Mouse (Mus musculus): ENCODE measurements around the gene Slc18a2. TPM values are rescaled to one million over a fixed set of nuclear protein-coding genes. Genes with fewer than 3 reads are reported as not detected.

Slc18a2 gene
- polyA plus RNA-seq, 1 experiment: not detected

GRCm38 (mm10) chr19:59261604-59262003 lies 908 bp downstream of the Slc18a2 start:
- no peak for TF ChIP-seq GATA1 (IDR thresholded peaks at IDR 0.05; ENCODE audit: low read length)

- no peak for TF ChIP-seq GATA1 (IDR thresholded peaks at IDR 0.05; ENCODE audit: low read length)
Measured at GRCm38 (mm10) chr19:59263171-59263570, 2.5 kb downstream of the Slc18a2 start.

- TF ChIP-seq GATA1 (IDR thresholded peaks at IDR 0.05; ENCODE audit: low read length): no peak
Measured at GRCm38 (mm10) chr19:59264838-59265532, 4.3 kb downstream of the Slc18a2 start.

DNA sequence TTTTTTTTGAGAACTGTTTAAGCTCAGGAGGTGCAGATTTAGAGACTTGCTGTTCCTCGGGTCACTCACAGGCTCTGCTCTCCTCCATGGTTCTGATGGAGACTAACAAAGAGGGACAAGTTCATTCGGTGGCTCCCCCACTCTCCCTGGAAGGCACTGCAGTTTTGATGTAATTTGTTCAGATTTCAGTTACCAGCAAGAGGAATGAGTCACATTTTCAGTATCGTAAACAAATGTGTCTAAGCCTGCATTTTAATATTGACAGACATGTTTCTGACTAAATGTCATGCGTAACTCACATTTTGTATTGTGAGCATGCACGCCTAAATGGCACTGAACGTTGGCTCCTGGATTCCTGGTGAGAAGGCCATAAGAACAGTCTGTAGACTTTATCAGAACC lies 5.2 kb downstream of the Slc18a2 start:
- no peak for TF ChIP-seq GATA1 (IDR thresholded peaks at IDR 0.05; ENCODE audit: low read length)

GRCm38 (mm10) chr19:59267417-59267963 lies 6.8 kb downstream of the Slc18a2 start:
- no peak for TF ChIP-seq GATA1 (IDR thresholded peaks at IDR 0.05; ENCODE audit: low read length)

- TF ChIP-seq GATA1 (IDR thresholded peaks at IDR 0.05; ENCODE audit: low read length): no peak
Measured at GRCm38 (mm10) chr19:59273190-59273589, 12.5 kb downstream of the Slc18a2 start.

DNA sequence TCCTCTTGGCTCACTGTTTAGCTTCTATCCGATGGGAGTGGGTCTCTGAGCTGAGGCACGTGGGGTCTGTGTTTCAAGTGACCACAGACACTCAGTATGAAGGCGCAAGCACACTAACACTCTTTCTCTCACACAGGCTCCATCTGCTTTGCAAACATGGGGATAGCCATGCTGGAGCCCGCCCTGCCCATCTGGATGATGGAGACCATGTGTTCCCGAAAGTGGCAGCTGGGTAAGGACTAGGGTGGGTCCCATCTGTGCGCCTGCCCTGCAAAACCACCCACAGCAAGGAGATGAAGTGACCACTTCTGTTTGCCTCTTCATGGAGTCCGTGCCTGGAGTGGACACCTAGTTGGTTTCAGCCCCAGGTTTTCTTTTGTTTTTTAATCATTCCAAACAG lies 15.7 kb downstream of the Slc18a2 start:
- no peak for TF ChIP-seq GATA1 (IDR thresholded peaks at IDR 0.05; ENCODE audit: low read length)

- TF ChIP-seq GATA1 (IDR thresholded peaks at IDR 0.05; ENCODE audit: low read length): no peak
Measured at GRCm38 (mm10) chr19:59280841-59281240, 20.1 kb downstream of the Slc18a2 start.

GRCm38 (mm10) chr19:59282001-59282400 lies 21.3 kb downstream of the Slc18a2 start:
- no peak for TF ChIP-seq GATA1 (IDR thresholded peaks at IDR 0.05; ENCODE audit: low read length)

GRCm38 (mm10) chr19:59289042-59289441 lies 28.3 kb downstream of the Slc18a2 start:
- no peak for TF ChIP-seq GATA1 (IDR thresholded peaks at IDR 0.05; ENCODE audit: low read length)

GRCm38 (mm10) chr19:59289811-59290210 lies 29.1 kb downstream of the Slc18a2 start:
- no peak for TF ChIP-seq GATA1 (IDR thresholded peaks at IDR 0.05; ENCODE audit: low read length)

DNA sequence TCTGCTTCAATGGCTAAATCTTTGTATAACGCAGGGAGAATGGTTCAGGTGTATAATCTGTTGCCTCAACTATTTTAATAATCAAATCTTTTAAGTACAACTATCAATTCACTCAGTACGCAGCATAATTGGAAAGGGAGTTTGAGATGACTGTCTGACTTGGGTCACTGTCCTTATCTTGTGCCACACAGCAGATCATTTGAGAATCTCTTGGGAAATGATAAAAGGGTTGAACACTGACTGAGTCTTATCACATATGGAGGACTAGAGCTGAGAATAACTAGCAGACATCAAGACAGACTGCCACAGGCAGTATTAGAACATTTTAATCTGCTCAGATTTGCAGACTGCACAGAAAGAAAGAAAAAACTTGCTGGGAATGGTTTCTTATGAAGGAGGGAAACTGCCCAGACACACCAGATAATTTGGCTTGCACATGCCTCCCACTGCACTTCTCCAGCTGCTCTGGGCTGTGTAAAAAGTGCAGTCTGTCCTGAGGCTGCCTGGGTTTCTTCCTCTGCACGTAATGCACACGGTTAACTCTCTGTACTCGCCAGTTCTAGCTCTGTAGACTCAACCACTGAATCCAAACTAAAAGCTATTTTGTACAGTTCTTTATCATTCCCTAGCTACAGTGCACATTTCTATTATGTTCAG lies 31.6 kb downstream of the Slc18a2 start:
- no peak for TF ChIP-seq GATA1 (IDR thresholded peaks at IDR 0.05; ENCODE audit: low read length)

DNA sequence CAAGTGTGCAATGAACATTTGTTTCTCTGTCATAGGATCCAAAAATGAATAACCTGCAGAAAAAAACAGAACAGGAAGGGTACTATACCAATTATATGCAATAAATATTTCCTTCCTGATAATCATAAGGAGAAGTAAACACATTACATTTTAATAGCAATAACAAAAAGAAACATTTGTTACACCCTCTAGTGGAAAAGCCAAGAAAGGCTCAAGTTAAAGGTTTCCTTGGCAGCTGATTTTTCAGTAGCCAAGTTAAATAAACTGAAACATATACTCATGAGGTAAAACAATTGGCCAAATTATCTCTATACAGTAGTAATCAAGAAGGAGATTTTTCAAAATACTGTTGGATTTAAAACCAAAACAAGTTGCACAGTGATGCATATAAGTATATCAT lies 54.6 kb downstream of the Slc18a2 start:
- no peak for TF ChIP-seq GATA1 (IDR thresholded peaks at IDR 0.05; ENCODE audit: low read length)

DNA sequence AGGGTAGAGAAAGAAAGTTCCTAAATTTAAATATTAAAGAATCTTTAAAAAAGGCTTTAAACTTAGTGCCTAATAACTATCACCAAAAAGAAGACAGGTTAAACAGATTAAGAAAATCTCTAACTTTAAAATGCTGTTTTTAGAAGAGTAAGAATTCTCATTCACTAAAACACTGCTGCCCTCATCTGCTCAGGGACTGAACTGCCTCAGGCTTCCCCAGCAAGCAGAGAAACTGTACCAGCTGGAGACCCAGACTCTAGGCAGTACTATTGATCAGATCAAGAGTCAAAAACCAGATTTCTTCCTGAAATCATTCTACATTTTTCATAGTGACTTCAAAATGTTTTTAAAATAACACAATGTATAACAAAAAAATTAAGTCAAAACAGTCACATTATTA lies 55.9 kb downstream of the Slc18a2 start:
- TF ChIP-seq GATA1 (IDR thresholded peaks at IDR 0.05; ENCODE audit: low read length): no peak

DNA sequence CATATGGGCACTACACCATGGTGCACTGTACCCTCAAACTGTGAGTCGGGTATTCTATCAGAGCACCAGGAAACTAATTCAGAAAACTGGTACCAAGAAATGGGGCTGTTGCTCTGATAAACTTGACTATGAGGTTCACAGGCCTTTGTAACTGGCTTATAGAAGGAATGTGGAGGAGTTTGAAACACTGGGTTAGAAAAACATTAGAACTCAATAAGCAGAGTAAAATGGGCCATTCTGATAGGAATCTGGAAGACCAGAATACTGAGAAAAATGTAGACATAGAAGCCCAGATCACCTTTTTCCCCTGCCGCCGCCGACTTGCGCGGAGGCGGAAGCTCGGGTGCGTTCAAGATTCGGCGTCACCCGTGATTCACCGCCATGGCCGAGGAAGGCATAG lies 61.3 kb downstream of the Slc18a2 start, which contains the start of gene Rps12-ps3:
TSS of gene Rps12-ps3 (plus strand) at position 301 of the 400 bp plus-strand sequence.
- no peak for TF ChIP-seq GATA1 (IDR thresholded peaks at IDR 0.05; ENCODE audit: low read length)

- no peak for TF ChIP-seq GATA1 (IDR thresholded peaks at IDR 0.05; ENCODE audit: low read length)
Measured at GRCm38 (mm10) chr19:59330816-59331225, 70.1 kb downstream of the Slc18a2 start.

GRCm38 (mm10) chr19:59336655-59337054 lies 76.0 kb downstream of the Slc18a2 start:
- no peak for TF ChIP-seq GATA1 (IDR thresholded peaks at IDR 0.05; ENCODE audit: low read length)

All from G1E-ER4 (cell line).